Mouse (Mus musculus): Measurements from ENCODE around the gene Zfp46.

The Zfp46 gene

GRCm38 (mm10) chr4:136284455-136284854 lies at the start of gene Zfp46:
Zfp46 (plus strand) TSS chr4:136284683.
- DNase-seq = peak; percentile 91

GRCm38 (mm10) chr4:136238669-136239068 lies 45.8 kb upstream of the Zfp46 start:
- DNase-seq = no peak

- no peak for DNase-seq
Observed at GRCm38 (mm10) chr4:136239111-136239510, 45.4 kb upstream of the Zfp46 start.

GRCm38 (mm10) chr4:136239622-136240021 lies 44.9 kb upstream of the Zfp46 start:
- DNase-seq = peak; percentile 88

- no peak for DNase-seq
Observed at GRCm38 (mm10) chr4:136240123-136240522, 44.4 kb upstream of the Zfp46 start.

GRCm38 (mm10) chr4:136240955-136241354 lies 43.5 kb upstream of the Zfp46 start:
- no peak for DNase-seq

GRCm38 (mm10) chr4:136242065-136242703 lies 42.3 kb upstream of the Zfp46 start:
- DNase-seq = no peak

GRCm38 (mm10) chr4:136242728-136243127 lies 41.8 kb upstream of the Zfp46 start:
- no peak for DNase-seq

GRCm38 (mm10) chr4:136244208-136244607 lies 40.3 kb upstream of the Zfp46 start:
- DNase-seq = no peak

- DNase-seq = no peak
Observed at GRCm38 (mm10) chr4:136245681-136246080, 38.8 kb upstream of the Zfp46 start.

GRCm38 (mm10) chr4:136246568-136246969 lies 37.9 kb upstream of the Zfp46 start:
- no peak for DNase-seq

GRCm38 (mm10) chr4:136247386-136247728 lies 37.1 kb upstream of the Zfp46 start:
- no peak for DNase-seq

- no peak for DNase-seq
Observed at GRCm38 (mm10) chr4:136247729-136248463, 36.6 kb upstream of the Zfp46 start, which contains the start of gene Tcea3. Tcea3 (plus strand) TSS chr4:136247729.

- no peak for DNase-seq
Observed at GRCm38 (mm10) chr4:136248464-136249331, 35.8 kb upstream of the Zfp46 start.

- no peak for DNase-seq
Observed at GRCm38 (mm10) chr4:136249332-136249647, 35.2 kb upstream of the Zfp46 start.

GRCm38 (mm10) chr4:136249780-136250179 lies 34.7 kb upstream of the Zfp46 start:
- no peak for DNase-seq

- no peak for DNase-seq
Observed at GRCm38 (mm10) chr4:136255919-136256318, 28.6 kb upstream of the Zfp46 start.

GRCm38 (mm10) chr4:136256696-136257095 lies 27.8 kb upstream of the Zfp46 start:
- DNase-seq = no peak

GRCm38 (mm10) chr4:136259916-136260315 lies 24.6 kb upstream of the Zfp46 start:
- no peak for DNase-seq

GRCm38 (mm10) chr4:136260491-136261180 lies 23.8 kb upstream of the Zfp46 start:
- DNase-seq = peak; percentile 38

GRCm38 (mm10) chr4:136261912-136262311 lies 22.6 kb upstream of the Zfp46 start:
- DNase-seq = no peak

- no peak for DNase-seq
Observed at GRCm38 (mm10) chr4:136263555-136263954, 20.9 kb upstream of the Zfp46 start.

GRCm38 (mm10) chr4:136266716-136267343 lies 17.7 kb upstream of the Zfp46 start:
- no peak for DNase-seq
